Mouse (Mus musculus): Measurements from ENCODE around the gene Anapc15-ps.

The Anapc15-ps gene

DNA sequence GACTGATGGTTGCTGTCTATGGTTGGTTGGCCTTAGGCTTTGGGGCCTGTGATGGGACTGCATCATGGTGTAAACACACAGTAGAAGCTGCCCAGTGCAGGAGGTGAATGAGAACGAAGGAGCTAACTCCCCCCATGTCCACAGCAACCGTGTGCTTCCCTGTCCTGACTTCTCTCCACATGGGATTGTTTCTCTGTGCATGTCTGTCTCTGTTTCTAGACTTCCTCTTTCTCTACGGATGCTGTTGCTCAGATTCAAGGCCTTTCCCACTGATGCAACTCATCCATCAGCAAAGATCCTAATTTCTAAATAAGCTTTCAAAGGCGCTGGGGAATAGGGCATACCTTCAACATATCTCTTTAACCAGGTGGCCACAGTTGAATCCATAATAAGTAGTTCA is 3.4 kb downstream of the Anapc15-ps start:
- no peak for DNase-seq (ENCODE audit: low read depth, low spot score)

DNA sequence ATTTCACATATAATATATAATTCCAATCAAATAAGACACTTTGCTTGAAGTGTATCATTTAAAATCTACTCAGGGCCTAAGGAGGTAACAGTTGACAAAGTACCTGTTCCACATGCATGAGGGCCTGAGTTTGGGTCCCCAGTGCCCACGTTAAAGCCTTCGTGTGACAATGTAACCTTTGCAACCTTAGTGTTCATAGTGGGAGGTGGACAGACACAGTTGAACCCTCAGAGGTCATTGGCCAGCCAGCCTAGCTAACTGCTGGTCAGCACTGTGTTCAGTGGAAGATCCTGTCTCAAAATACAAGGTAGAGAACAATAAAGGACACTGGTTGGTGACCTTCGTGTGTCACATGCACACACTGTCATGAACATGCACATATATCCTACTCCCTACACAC is 4.2 kb downstream of the Anapc15-ps start:
- no peak for DNase-seq (ENCODE audit: low read depth, low spot score)

- no peak for DNase-seq (ENCODE audit: low read depth, low spot score)
Measured at GRCm38 (mm10) chr10:95667371-95668030, 5.8 kb downstream of the Anapc15-ps start.

- no peak for DNase-seq (ENCODE audit: low read depth, low spot score)
Measured at GRCm38 (mm10) chr10:95666791-95667190, 6.5 kb downstream of the Anapc15-ps start.

DNA sequence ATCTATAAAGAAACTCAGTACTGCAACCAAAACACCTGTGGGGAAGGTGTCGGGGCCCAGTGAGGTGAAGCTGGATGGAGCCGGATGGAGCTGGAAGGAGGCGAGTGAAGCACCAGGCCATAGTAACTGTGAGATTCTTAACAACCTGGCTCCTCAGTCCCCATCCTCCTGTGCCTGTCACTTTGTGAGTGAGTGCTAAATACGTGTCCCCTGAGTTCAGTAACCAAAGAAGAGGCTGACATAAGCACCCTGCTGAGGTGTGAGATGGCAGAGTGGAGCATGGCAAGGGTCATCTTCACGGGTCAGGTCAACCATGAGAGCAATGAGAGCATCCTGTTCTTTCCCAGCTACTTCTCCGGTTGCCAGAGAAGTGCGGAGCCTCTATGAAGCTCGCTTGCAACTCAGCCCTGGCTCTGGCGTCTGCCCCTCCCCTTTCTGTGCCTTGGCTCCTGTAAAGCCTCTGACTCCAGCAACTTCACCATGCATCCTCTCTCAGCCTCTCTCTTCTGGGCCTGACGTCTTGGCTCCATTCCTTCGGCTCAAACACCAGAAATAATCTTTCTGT is 7.7 kb downstream of the Anapc15-ps start:
- DNase-seq (ENCODE audit: low read depth, low spot score), result no peak

DNA sequence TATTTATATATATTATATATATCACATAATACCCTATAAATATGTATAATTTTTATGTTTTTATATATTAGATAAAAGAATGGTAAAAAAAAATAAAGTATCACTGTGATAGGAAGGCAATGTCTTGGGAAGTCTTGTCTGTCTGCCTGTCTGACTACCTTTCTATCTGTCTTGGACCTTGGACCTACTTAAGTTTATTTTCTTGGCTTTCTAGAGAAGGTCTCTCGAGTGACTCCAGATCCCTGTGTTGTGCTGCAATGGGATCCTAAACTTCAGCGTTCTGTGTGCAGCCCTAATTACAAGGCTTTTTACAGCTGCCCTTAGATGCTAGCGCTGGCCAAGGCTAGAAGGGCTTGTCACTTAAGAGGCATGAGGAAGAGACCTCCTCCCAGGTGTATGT is 8.6 kb downstream of the Anapc15-ps start:
- no peak for DNase-seq (ENCODE audit: low read depth, low spot score)

GRCm38 (mm10) chr10:95660356-95660755 is 12.9 kb downstream of the Anapc15-ps start:
- no peak for DNase-seq (ENCODE audit: low read depth, low spot score)

GRCm38 (mm10) chr10:95659471-95660150 is 13.6 kb downstream of the Anapc15-ps start:
- DNase-seq (ENCODE audit: low read depth, low spot score), result no peak

DNA sequence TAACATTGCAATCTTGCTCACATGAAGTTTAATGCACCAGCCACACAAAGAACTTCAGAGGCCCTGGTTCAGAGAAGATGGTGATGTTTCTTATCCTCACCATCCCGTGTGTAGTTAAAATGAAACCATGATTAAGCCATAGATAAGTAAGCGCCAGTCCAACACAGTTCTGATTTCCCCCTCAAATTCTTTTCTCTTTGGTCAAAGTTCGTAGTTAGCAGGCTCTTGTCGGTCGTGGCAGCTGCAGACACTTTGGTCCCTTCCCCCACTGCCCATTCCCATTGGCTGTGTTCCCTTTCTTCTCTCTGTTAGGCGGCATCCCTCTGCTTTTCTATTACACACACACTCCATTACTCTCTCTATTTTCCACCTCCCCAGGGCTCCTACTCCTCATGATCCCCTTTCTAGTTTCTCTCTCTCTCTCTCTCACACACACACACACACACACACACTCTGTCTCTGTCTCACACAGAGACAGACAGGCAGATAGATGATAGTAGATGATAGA is 14.4 kb downstream of the Anapc15-ps start:
- no peak for DNase-seq (ENCODE audit: low read depth, low spot score)

GRCm38 (mm10) chr10:95656236-95657225 is 16.7 kb downstream of the Anapc15-ps start:
- DNase-seq (ENCODE audit: low read depth, low spot score), result no peak

- DNase-seq (ENCODE audit: low read depth, low spot score), result no peak
Measured at GRCm38 (mm10) chr10:95652131-95652530, 21.1 kb downstream of the Anapc15-ps start.

DNA sequence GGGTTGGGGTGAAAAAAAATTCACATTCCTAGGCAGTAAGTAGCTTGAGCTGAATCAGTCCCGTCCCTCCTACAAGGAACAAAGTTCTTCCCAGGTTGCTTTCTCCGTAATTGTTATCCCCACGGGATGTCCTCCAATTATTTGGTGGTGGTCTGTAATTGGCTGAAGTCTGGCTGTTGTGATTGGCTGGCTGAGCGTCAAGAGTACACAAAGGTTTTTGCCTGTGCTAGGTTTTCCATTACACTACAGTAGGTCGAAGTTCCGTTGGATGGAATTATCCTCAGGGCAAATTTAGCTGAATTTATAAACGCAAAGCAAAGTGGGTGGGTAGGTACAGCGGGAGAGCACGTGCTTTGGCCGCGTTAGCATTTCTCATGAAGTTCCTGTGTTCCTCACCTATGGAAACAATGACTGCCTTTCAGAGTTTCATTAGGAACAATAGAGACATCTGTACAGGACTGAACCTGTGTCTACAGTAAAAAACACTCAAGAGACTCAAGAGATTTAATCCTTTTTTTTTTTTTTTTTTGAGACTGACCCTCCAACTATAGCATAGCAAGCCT is 24.8 kb downstream of the Anapc15-ps start:
- DNase-seq (ENCODE audit: low read depth, low spot score), result no peak

GRCm38 (mm10) chr10:95647128-95647527 is 26.1 kb downstream of the Anapc15-ps start:
- no peak for DNase-seq (ENCODE audit: low read depth, low spot score)

DNA sequence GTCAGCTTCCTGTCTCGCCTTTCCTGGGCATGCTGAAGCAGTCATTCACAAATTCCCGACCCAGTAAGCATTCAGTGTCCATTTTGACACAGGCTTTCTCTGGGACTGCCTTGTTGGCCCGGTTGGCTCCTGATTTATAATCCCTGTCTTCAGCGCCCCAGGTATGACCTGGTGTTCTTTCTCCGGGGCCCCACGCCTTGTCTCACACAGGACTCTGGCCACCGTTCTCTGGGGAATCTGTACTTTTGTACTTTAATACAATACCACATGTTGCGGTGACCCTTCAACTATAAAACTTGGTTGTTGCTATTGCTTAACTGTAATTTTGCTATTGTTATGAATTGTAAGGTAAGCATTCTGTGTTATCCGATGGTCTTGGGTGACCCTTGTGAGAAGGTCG is 26.7 kb downstream of the Anapc15-ps start:
- no peak for DNase-seq (ENCODE audit: low read depth, low spot score)

- DNase-seq (ENCODE audit: low read depth, low spot score), result no peak
Measured at GRCm38 (mm10) chr10:95643696-95644360, 29.4 kb downstream of the Anapc15-ps start.

DNA sequence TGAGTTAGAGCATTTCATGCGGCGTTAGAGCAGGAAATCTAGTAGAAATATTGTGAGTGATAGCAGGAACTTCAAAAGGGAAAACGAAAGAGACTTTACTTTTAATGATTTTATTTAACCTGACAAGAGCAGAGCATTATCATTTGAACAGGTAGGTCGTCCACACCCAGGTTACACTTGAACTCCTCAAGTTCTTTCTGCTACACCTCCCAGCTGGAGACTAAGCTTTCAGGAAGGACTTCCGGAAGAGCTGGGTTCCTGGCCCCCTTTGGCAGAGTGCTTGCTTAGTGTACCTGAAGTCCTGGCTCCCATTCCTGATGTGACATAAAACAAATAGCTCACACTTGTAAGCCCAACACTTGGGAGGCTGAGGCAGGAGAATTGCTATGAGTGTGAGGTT is 30.2 kb downstream of the Anapc15-ps start:
- no peak for DNase-seq (ENCODE audit: low read depth, low spot score)

- no peak for DNase-seq (ENCODE audit: low read depth, low spot score)
Measured at GRCm38 (mm10) chr10:95641335-95641734, 31.9 kb downstream of the Anapc15-ps start.

GRCm38 (mm10) chr10:95639429-95639828 is 33.8 kb downstream of the Anapc15-ps start:
- DNase-seq (ENCODE audit: low read depth, low spot score), result no peak

DNA sequence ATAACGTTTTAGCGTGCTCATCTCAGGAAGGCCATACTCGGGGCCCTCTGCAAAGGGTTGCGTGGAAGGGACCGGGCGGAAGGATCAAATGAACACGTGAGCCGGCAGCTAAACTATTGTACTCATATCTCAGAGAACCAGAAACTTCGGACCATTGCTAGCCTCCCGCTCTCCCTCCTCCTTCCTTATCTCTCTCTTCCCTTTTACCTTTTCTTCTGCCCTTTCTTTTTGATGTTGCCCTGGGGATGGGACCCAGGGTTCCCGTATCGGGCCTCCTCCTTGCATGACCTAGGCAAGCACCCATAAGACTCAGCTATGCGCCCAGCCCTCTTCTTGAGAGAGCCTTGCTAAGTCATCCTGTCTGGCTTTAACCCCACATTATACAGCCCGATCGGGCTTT is 38.5 kb downstream of the Anapc15-ps start:
- DNase-seq (ENCODE audit: low read depth, low spot score), result no peak

DNA sequence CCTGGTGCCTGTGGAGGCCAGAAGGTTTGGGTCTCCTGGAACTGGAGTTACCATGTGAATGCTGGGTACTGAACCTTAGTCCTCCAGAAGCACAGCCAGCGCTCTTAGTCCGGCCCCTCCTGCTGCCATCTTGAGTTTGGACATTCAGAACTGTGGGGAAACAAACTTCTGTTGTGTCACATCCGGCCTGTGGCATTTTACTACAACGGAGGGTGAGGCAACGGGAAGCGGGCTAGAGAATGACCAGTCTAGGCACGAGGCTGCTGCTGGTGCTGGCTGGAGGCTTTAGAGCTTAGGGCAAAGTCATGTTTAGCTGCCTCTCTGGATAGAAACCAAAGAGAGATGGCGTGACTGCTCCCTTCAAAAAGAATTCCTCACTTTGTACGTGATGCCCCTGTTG is 39.0 kb downstream of the Anapc15-ps start:
- no peak for DNase-seq (ENCODE audit: low read depth, low spot score)

- DNase-seq (ENCODE audit: low read depth, low spot score), result no peak
Measured at GRCm38 (mm10) chr10:95631568-95631967, 41.7 kb downstream of the Anapc15-ps start.
